Mouse (Mus musculus) cerebellum, adult 18-20 months (tissue): ENCODE data around the gene Gm20662.

Source experiments
- DNase-seq, 2 experiments: peaks; one replicate each; pipeline ENCODE4 v3.0.0; 2021

Gene Gm20662

DNA sequence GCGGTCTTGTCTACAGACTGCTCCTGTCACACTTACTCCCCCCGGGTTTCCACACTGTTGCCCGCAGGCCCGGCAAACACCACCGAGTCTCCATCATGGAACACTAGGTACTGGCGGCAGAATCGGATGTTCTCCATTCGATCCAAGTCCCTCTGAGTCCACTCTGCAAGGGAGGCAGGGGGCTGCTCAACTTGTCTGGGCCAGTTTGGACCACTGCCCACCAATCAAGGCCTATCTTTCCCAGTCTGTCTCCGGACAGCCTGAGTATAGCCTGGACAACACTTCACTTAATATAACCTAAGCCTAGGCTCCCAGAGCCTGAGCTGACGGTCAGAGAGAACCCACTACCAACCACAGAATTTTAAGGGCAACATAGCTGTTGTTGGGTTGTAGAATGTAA is 97.4 kb downstream of the Gm20662 start:
- peak in 1 of 2 experiments; percentile 43 for DNase-seq

DNA sequence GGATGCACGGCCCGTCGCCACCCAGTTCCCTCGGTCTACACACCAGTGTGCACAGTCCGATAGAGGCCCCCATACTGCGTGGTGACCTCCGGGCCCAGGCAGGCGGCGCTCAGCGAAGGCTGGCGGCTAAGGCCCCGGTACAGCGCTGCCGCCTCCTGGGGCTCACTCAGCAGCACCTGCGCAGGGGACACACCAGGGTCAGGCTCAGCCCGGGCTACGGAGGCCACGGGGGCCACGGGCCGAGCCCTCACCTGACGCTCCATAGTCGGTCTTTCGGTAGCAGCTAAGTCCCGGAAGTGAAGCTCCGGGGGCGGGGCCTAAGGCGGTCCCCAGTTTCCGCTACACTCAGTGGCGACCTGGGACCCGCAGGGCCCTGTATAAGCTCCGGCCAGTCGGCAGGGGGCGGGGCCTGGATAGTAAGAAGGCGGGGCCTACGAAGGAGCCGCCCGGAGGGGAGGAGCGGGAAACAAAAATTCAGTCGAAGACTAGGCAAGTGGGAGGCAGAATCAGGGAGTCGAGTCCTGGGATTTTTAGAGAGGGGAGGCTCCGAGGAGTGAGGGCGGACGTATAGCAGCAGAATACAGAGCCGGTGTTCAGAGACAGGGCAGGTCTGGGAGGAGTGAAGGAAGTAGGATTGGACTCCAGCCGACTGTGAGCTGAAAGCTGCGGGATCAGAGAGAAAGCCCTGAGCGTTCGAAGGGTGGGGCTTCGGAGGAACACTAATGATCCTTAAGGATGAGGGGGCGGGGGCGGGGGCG is 98.2 kb downstream of the Gm20662 start, which contains the start of gene Apeh:
Apeh (minus strand) TSS at position 423 of the 758 bp plus-strand sequence.
- peak; percentile 94 for DNase-seq
